Mouse (Mus musculus): Measurements from ENCODE around the gene Slc25a14. TPM values are rescaled to one million over a fixed set of nuclear protein-coding genes. Genes with fewer than 3 reads are reported as not detected.

The Slc25a14 gene
- polyA plus RNA-seq (2014; fragmentation: Nextera tagmentation; extraction: Ambion mirVana), result 26.7 and 27.2 TPM in 2 replicates

DNA sequence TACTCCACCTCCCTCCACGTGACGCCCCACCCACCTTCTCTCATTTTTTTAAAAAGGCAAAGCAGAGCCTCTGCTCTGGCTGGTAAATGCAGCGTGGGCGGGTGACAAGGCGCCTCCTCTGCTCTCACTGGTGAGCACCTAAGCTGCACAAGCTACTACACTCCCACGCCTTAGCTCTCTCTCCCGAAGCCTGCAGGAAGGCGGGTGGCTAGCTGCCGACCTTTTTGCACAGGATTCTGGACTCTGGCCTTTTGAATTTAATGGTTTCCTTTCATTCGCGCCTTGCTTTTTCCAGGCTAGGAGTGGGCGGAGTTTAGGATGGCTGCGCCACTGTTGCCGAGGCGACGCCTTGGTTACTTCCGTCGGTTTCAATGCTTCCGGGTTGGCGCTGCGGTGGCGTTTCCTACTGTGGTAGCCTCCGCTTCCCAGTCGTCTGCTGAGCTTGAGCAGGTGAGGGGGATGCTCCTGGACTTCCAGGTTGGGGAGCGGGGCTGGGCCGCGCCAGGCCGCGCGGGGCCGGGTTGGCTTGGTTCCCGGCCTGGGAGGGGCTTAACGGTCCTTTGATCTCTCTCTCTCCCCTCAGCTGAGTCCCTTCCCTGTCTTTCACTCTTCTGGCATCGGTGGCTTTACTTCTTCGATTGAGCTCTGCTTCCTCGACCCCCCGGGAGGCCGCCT lies at the start of gene Slc25a14:
TSS of gene Slc25a14 (plus strand) at position 35 of the 675 bp plus-strand sequence.
- H3K4me3 ChIP-seq (ENCODE audit: low read depth, low read length), result peak within 1 kb of the TSS; percentile 54
- H3K27ac ChIP-seq (ENCODE audit: low read depth, low read length), result 0 out of 2 replicates have a peak within 1 kb of the TSS, but pooled peaks have one; percentile 27
- H3K4me2 ChIP-seq (ENCODE audit: low read depth), result peak within 1 kb of the TSS; percentile 53
- H3K27me3 ChIP-seq (ENCODE audit: control insufficient read depth, insufficient read depth, low read length), result no peaks in the 10 kb centered on the region
- ATAC-seq (ENCODE audit: insufficient read depth, low FRiP score, low TSS enrichment) (peak; percentile 98), DNase-seq (ENCODE audit: low spot score) (peak; percentile 84)
- H3K9ac ChIP-seq (ENCODE audit: low read length), result peak within 1 kb of the TSS; percentile 47
- H3K9me3 ChIP-seq (ENCODE audit: control insufficient read depth, low read length), result no peaks in the 10 kb centered on the region
- no peaks in the 10 kb centered on the region for H3K4me1 ChIP-seq (ENCODE audit: control insufficient read depth, insufficient read depth, low read length)
- H3K36me3 ChIP-seq (ENCODE audit: control insufficient read depth, insufficient read depth, low read length), result no peaks in the 10 kb centered on the region
- WGBS, result 16% methylated on average over 36 of the region's 38 CpGs

DNA sequence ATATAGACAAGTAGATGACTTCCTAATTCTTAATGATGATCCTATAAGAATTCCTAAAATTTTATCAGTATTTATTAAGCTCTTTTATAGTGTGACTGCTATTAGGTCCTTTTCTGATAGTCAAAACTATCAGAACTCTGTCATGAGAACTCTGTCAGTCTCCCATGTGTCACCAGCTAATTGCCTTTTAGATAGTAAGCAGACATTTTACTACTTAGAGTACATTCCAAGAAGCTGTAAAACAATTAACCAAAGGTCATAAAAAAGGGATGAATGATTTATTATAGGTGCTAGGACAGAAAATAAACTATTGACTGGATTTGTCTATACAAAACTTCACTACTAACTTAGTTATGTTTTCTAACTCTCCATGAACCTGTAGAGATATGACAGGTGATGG lies 39.9 kb upstream of the Slc25a14 start:
- ATAC-seq (ENCODE audit: insufficient read depth, low FRiP score, low TSS enrichment) (no peak), DNase-seq (ENCODE audit: low spot score) (no peak)
- no peaks in the 10 kb centered on the region for H3K9me3 ChIP-seq (ENCODE audit: control insufficient read depth, low read length)
- H3K27me3 ChIP-seq (ENCODE audit: control insufficient read depth, insufficient read depth, low read length), result no peaks in the 10 kb centered on the region
- H3K27ac ChIP-seq (ENCODE audit: low read depth, low read length), result no peak overlapping the region
- H3K9ac ChIP-seq (ENCODE audit: low read length), result no peak overlapping the region
- H3K36me3 ChIP-seq (ENCODE audit: control insufficient read depth, insufficient read depth, low read length), result no peaks in the 10 kb centered on the region; the same call in 1 of the 2 replicates
- H3K4me2 ChIP-seq (ENCODE audit: low read depth), result no peak overlapping the region
- H3K4me1 ChIP-seq (ENCODE audit: control insufficient read depth, insufficient read depth, low read length), result no peaks in the 10 kb centered on the region
- H3K4me3 ChIP-seq (ENCODE audit: low read depth, low read length), result no peak overlapping the region

DNA sequence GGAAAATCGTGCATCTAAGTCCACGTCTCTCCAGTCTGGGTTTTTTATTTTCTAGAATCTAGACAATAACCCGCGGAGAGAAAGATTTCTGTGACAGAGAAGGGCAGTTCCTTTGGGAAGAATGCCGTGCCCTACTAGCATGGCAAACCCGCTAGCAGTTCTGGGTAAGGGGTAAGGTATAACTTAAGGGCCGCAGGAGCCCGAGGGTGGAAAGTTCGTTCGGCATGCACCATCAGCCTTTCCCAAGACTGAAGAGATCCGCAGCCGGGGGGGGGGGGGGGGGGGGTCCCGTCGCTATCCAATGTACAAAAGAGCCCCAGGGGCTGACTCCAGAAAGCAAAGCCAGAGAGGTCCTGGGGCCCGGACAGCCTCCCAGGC lies 29.5 kb upstream of the Slc25a14 start:
- Histone ChIP-seq H3K9me3 (ENCODE audit: control insufficient read depth, low read length) (no peaks in the 10 kb centered on the region), H3K36me3 (ENCODE audit: control insufficient read depth, insufficient read depth, low read length) (no peaks in the 10 kb centered on the region), H3K9ac (ENCODE audit: low read length) (peak overlapping the region; percentile 69), H3K27ac (ENCODE audit: low read depth, low read length) (peak overlapping the region; percentile 58), H3K27me3 (ENCODE audit: control insufficient read depth, insufficient read depth, low read length) (no peaks in the 10 kb centered on the region), H3K4me3 (ENCODE audit: low read depth, low read length) (peak overlapping the region; percentile 57), H3K4me2 (ENCODE audit: low read depth) (peak overlapping the region; percentile 34), H3K4me1 (ENCODE audit: control insufficient read depth, insufficient read depth, low read length) (no peaks in the 10 kb centered on the region)
- whole genome bisulfite sequencing, result 28% methylated on average over 13 of the region's 15 CpGs
- DNase-seq (ENCODE audit: low spot score) (no peak), ATAC-seq (ENCODE audit: insufficient read depth, low FRiP score, low TSS enrichment) (peak; percentile 45)

- H3K4me2 ChIP-seq (ENCODE audit: low read depth), result peak within 1 kb of the TSS; percentile 34
- H3K4me1 ChIP-seq (ENCODE audit: control insufficient read depth, insufficient read depth, low read length), result no peaks in the 10 kb centered on the region
- WGBS, result 24% methylated on average over 44 of the region's 45 CpGs
- peak within 1 kb of the TSS; percentile 57 for H3K4me3 ChIP-seq (ENCODE audit: low read depth, low read length)
- no peaks in the 10 kb centered on the region for H3K9me3 ChIP-seq (ENCODE audit: control insufficient read depth, low read length)
- no peaks in the 10 kb centered on the region for H3K27me3 ChIP-seq (ENCODE audit: control insufficient read depth, insufficient read depth, low read length)
- ATAC-seq (ENCODE audit: insufficient read depth, low FRiP score, low TSS enrichment) (peak; percentile 91), DNase-seq (ENCODE audit: low spot score) (peak; percentile 76)
- peak within 1 kb of the TSS; percentile 58 for H3K27ac ChIP-seq (ENCODE audit: low read depth, low read length)
- H3K36me3 ChIP-seq (ENCODE audit: control insufficient read depth, insufficient read depth, low read length), result no peaks in the 10 kb centered on the region
- H3K9ac ChIP-seq (ENCODE audit: low read length), result peak within 1 kb of the TSS; percentile 69
Measured at GRCm38 (mm10) chrX:48594099-48594760, 29.0 kb upstream of the Slc25a14 start, which contains the start of gene Zfp280c. Gene Zfp280c (minus strand): TSS chrX:48594504.

- H3K9me3 ChIP-seq (ENCODE audit: control insufficient read depth, low read length), result no peaks in the 10 kb centered on the region
- no peak for DNase-seq (ENCODE audit: low spot score)
- H3K36me3 ChIP-seq (ENCODE audit: control insufficient read depth, insufficient read depth, low read length), result no peaks in the 10 kb centered on the region
- 81% methylated on average over 9 of the region's 9 CpGs for WGBS
- ATAC-seq (ENCODE audit: insufficient read depth, low FRiP score, low TSS enrichment), result no peak
- no peak overlapping the region for H3K4me3 ChIP-seq (ENCODE audit: low read depth, low read length)
- H3K27ac ChIP-seq (ENCODE audit: low read depth, low read length), result no peak overlapping the region
- no peak overlapping the region for H3K9ac ChIP-seq (ENCODE audit: low read length)
- H3K4me2 ChIP-seq (ENCODE audit: low read depth), result no peak overlapping the region
- H3K4me1 ChIP-seq (ENCODE audit: control insufficient read depth, insufficient read depth, low read length), result no peaks in the 10 kb centered on the region
- H3K27me3 ChIP-seq (ENCODE audit: control insufficient read depth, insufficient read depth, low read length), result no peaks in the 10 kb centered on the region
Measured at GRCm38 (mm10) chrX:48596053-48596452, 27.2 kb upstream of the Slc25a14 start.

GRCm38 (mm10) chrX:48596906-48597305 lies 26.3 kb upstream of the Slc25a14 start:
- no peak overlapping the region for H3K9ac ChIP-seq (ENCODE audit: low read length)
- no peaks in the 10 kb centered on the region for H3K36me3 ChIP-seq (ENCODE audit: control insufficient read depth, insufficient read depth, low read length)
- no peak overlapping the region for H3K4me3 ChIP-seq (ENCODE audit: low read depth, low read length)
- no peak overlapping the region for H3K27ac ChIP-seq (ENCODE audit: low read depth, low read length)
- no peaks in the 10 kb centered on the region for H3K9me3 ChIP-seq (ENCODE audit: control insufficient read depth, low read length)
- no peaks in the 10 kb centered on the region for H3K27me3 ChIP-seq (ENCODE audit: control insufficient read depth, insufficient read depth, low read length)
- DNase-seq (ENCODE audit: low spot score), result no peak
- no peaks in the 10 kb centered on the region for H3K4me1 ChIP-seq (ENCODE audit: control insufficient read depth, insufficient read depth, low read length)
- ATAC-seq (ENCODE audit: insufficient read depth, low FRiP score, low TSS enrichment), result no peak
- no peak overlapping the region for H3K4me2 ChIP-seq (ENCODE audit: low read depth)
- 92% methylated on average over 5 of the region's 5 CpGs for WGBS

DNA sequence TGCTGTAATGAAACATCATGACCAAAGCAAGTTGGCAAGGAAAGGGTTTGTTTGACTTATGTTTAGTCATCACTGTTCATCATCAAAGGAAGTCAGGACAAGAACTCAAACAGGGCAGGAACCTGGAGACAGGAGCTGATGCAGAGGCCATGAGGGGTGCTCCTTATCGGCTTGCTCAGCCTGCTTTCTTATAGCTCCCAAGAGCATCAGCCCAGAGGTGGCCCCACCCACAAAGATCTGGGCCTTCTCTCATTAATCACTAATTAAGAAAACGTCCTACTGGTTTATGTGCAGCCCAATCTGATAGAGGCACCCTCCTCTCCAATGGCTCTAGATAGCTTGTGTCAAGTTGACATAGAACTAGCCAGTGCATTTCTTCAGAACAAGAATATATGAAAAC lies 18.3 kb upstream of the Slc25a14 start:
- ATAC-seq (ENCODE audit: insufficient read depth, low FRiP score, low TSS enrichment) (no peak), DNase-seq (ENCODE audit: low spot score) (no peak)
- no peak overlapping the region for H3K27ac ChIP-seq (ENCODE audit: low read depth, low read length)
- H3K4me3 ChIP-seq (ENCODE audit: low read depth, low read length), result no peak overlapping the region
- no peaks in the 10 kb centered on the region for H3K36me3 ChIP-seq (ENCODE audit: control insufficient read depth, insufficient read depth, low read length)
- no peaks in the 10 kb centered on the region for H3K9me3 ChIP-seq (ENCODE audit: control insufficient read depth, low read length)
- no peak overlapping the region for H3K9ac ChIP-seq (ENCODE audit: low read length)
- 62% methylated on average over 2 of the region's 2 CpGs for WGBS
- no peaks in the 10 kb centered on the region for H3K4me1 ChIP-seq (ENCODE audit: control insufficient read depth, insufficient read depth, low read length)
- H3K4me2 ChIP-seq (ENCODE audit: low read depth), result no peak overlapping the region
- H3K27me3 ChIP-seq (ENCODE audit: control insufficient read depth, insufficient read depth, low read length), result no peaks in the 10 kb centered on the region

DNA sequence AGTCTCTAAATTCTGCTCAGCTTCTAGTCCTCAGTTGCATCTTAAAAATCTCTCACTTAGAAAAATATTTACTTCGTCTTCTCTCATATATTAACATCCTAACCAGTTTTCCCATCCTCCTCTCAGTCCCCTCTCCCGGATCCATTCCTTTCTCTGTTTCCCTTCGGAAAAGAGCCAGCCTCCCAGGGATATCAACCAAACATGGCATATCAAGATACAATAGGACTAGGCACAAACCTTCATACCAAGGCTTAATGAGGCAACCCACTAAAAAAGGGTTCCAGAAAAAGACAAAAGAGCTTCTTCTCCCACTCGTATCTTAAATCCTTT lies 199 bp upstream of the Slc25a14 start:
- Histone ChIP-seq H3K27ac (ENCODE audit: low read depth, low read length) (0 out of 2 replicates have a peak overlapping the region, but pooled peaks have one; percentile 27), H3K4me2 (ENCODE audit: low read depth) (peak overlapping the region; percentile 43), H3K9me3 (ENCODE audit: control insufficient read depth, low read length) (no peaks in the 10 kb centered on the region), H3K4me3 (ENCODE audit: low read depth, low read length) (peak overlapping the region; percentile 54), H3K9ac (ENCODE audit: low read length) (peak overlapping the region; percentile 47), H3K4me1 (ENCODE audit: control insufficient read depth, insufficient read depth, low read length) (no peaks in the 10 kb centered on the region), H3K27me3 (ENCODE audit: control insufficient read depth, insufficient read depth, low read length) (no peaks in the 10 kb centered on the region), H3K36me3 (ENCODE audit: control insufficient read depth, insufficient read depth, low read length) (no peaks in the 10 kb centered on the region)
- whole genome bisulfite sequencing, result 22% methylated on average over 4 of the region's 4 CpGs
- ATAC-seq (ENCODE audit: insufficient read depth, low FRiP score, low TSS enrichment), result peak; percentile 39
- no peak for DNase-seq (ENCODE audit: low spot score)

DNA sequence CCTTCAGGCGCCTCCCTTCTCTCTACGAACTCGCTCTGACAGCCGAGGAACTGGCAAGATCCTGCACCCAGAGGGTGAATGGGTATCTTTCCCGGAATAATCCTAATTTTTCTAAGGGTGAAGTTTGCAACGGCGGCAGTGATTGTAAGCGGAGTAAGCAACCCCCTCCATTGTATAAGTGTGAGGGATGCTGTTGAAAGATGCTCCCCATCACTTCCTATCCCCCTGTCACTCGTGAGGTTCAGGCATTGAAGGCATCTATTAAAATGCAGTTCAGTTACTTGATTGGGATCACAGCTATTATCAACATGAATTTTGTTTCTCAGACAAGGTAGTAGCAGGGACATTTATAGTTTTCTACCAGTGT lies 824 bp downstream of the Slc25a14 start:
- 18% methylated on average over 9 of the region's 9 CpGs for WGBS
- no peak for DNase-seq (ENCODE audit: low spot score)
- Histone ChIP-seq H3K27me3 (ENCODE audit: control insufficient read depth, insufficient read depth, low read length) (no peaks in the 10 kb centered on the region), H3K9me3 (ENCODE audit: control insufficient read depth, low read length) (no peaks in the 10 kb centered on the region), H3K9ac (ENCODE audit: low read length) (peak overlapping the region; percentile 41; the same call in 1 of the 2 replicates), H3K4me1 (ENCODE audit: control insufficient read depth, insufficient read depth, low read length) (no peaks in the 10 kb centered on the region), H3K4me3 (ENCODE audit: low read depth, low read length) (peak overlapping the region; percentile 54), H3K4me2 (ENCODE audit: low read depth) (peak overlapping the region; percentile 53), H3K36me3 (ENCODE audit: control insufficient read depth, insufficient read depth, low read length) (no peaks in the 10 kb centered on the region), H3K27ac (ENCODE audit: low read depth, low read length) (0 out of 2 replicates have a peak overlapping the region, but pooled peaks have one; percentile 27)
- ATAC-seq (ENCODE audit: insufficient read depth, low FRiP score, low TSS enrichment), result peak; percentile 4; the same call in 1 of the 2 replicates
